Mouse (Mus musculus) heart, adult 2 months (tissue): ENCODE data around the gene Nkapd1.

Experiments used
- CTCF ChIP-seq: fragments of 200-600 bp; IDR thresholded peaks from 2 replicates; pipeline ENCODE4 v1.8.1; 2022; ENCODE audit warnings: antibody characterized with exemption, mild to moderate bottlenecking, moderate library complexity
- EP300 ChIP-seq: fragments of 200-500 bp; IDR thresholded peaks from 2 replicates; pipeline ENCODE4 v1.6.1; 2011; ENCODE audit warnings: low read depth, low read length, control low read depth; ENCODE audit not compliant: insufficient read depth
- POLR2A ChIP-seq: fragments of 200-500 bp; IDR thresholded peaks from 2 replicates; pipeline ENCODE4 v1.6.1; 2011; ENCODE audit warnings: mild to moderate bottlenecking, low read depth, low read length, control low read depth; ENCODE audit not compliant: insufficient read depth

DNA sequence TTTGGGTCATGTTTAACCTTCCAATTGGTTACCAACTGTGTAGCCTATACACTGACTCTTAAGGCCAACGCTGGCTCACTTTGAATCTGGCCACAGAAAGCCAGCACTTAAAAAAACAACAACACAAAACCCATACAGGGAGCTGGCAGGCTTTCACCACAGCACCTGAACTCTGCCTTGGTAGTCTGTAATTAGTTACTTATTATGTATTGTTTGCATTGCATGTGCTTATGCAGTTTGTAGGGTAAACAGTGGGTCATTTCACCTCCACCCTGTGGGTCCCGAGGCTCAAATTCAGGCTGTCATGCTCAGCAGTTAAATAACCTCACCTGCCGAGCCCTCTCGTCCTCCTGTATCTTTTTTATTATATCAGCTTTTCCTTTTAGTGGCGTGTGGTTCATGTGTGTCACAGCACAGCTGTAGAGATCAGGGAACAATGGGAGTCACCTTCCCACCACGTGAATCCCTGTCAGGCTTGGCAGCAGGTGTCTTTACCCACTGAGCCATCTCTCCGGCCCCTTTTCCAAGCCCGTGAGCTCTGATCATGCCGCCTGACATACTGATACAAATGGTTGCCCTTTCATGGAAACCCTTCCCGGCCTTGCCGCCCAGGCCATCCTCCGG lies 22.4 kb downstream of the Nkapd1 start:
- TF ChIP-seq EP300 (no peak), POLR2A (no peak), CTCF (no peak)
